ENCODE assay signal across 8 mouse cellular contexts in genomic region chr6:125603234-125603633, GRCm38 (mm10). TPM values are rescaled to one million over a fixed set of nuclear protein-coding genes. Genes with fewer than 3 reads are reported as not detected.
DNase-seq lines count a peak whose midpoint lies in the region; ATAC-seq lines count a peak whose summit lies in the region.

No protein-coding gene starts in this region.

- H3K9ac ChIP-seq in intestine, embryonic 16.5 days (ENCODE audit: low read depth, low read length), result no peak overlapping the region

- H3K27ac ChIP-seq in intestine, embryonic 16.5 days (ENCODE audit: low read length), result no peak overlapping the region

- peak overlapping the region; percentile 37 for H3K4me2 ChIP-seq in intestine, embryonic 16.5 days (ENCODE audit: low read depth, low read length)

- H3K36me3 ChIP-seq in intestine, embryonic 16.5 days (ENCODE audit: control insufficient read depth, insufficient read depth, low read length), result no peaks in the 10 kb centered on the region

- intact Hi-C loops in left cerebral cortex, postnatal 25 days (cut with DNase I), result loop anchor here (2.0 to 10.0 kb wide), 6 partner anchors 74 to 388 kb away; partner anchors contain the start of gene Vamp1

- WGBS in intestine, embryonic 16.5 days, result 5% methylated on average over 18 of the region's 18 CpGs

- no peaks in the 10 kb centered on the region for H3K9me3 ChIP-seq in intestine, embryonic 16.5 days (ENCODE audit: control insufficient read depth, low read length)

- peaks cover 4% of the 10 kb centered on the region; the same call in 1 of the 2 replicates for H3K4me1 ChIP-seq in intestine, embryonic 16.5 days (ENCODE audit: control insufficient read depth, insufficient read depth, low read length)

- peak; percentile 71 to 77 for DNase-seq in adrenal gland, adult 18-20 months (ENCODE audit: low spot score in 2 of 2)
- DNase-seq in embryo, embryonic 9.5 days (ENCODE audit: extremely low spot score), result peak; percentile 91
- DNase-seq in left cerebral cortex, postnatal 25 days (ENCODE audit: low spot score in 2 of 2), result peak; percentile 42 to 53
- peak; percentile 83 for DNase-seq in right cerebral cortex, postnatal 14 days
- DNase-seq in urinary bladder, postnatal 25 days (ENCODE audit: low spot score), result peak; percentile 78

- no peaks in the 10 kb centered on the region for H3K27me3 ChIP-seq in intestine, embryonic 16.5 days (replicated peaks; ENCODE audit: control insufficient read depth, insufficient read depth, low read length)

- ATAC-seq in granulocyte monocyte progenitor cell, adult 5-6 weeks (replicated peaks; ENCODE audit: poor library complexity, severe bottlenecking), result peak; percentile 75
- ATAC-seq in intestine, embryonic 16.5 days, result peak; percentile 71
- peak; percentile 83 for ATAC-seq in megakaryocyte-erythroid progenitor cell, adult 5-6 weeks (replicated peaks; ENCODE audit: low FRiP score, low TSS enrichment, poor library complexity, severe bottlenecking)

- H3K4me3 ChIP-seq in intestine, embryonic 16.5 days (ENCODE audit: low read length), result no peak overlapping the region

RNA-seq across cellular contexts. Expression of gene Vwf, which starts 56.7 kb away (rescaled TPM):
- 1 to 10 TPM; 5.7 to 8.0 TPM for total RNA-seq in adrenal gland, adult 18-20 months (2021)
- 0.43 and 5.1 TPM in 2 replicates for total RNA-seq in granulocyte monocyte progenitor cell, adult 5-6 weeks (2014; fragmentation: Nextera tagmentation)
- 0.10 and 0.39 TPM in 2 replicates for total RNA-seq in granulocyte monocyte progenitor cell, adult 5-6 weeks (2017)
- 7.0 and 8.6 TPM in 2 replicates for polyA plus RNA-seq in intestine, embryonic 16.5 days (2015; fragmentation: Nextera tagmentation; extraction: Ambion mirVana)
- total RNA-seq in left cerebral cortex, postnatal 25 days (2021), result 10 to 100 TPM; 12.5 to 17.6 TPM
- 11.0 and 14.9 TPM in 2 replicates for total RNA-seq in megakaryocyte-erythroid progenitor cell, adult 5-6 weeks (2014; fragmentation: Nextera tagmentation)
- total RNA-seq in megakaryocyte-erythroid progenitor cell, adult 5-6 weeks (2017), result 5.5 and 9.3 TPM in 2 replicates
